Mouse (Mus musculus) kidney, adult 2 months (tissue): ENCODE results near the gene Kpnb1. TPM values are rescaled to one million over a fixed set of nuclear protein-coding genes. Genes with fewer than 3 reads are reported as not detected.
"Not testable (repeated sequence)": the region's sequence is repeated elsewhere in the genome, so short reads cannot be mapped to it uniquely, and the experiment has no call there.

Experiments
- DNase-seq: peaks from one replicate; pipeline ENCODE4 v3.0.0; 2021
- H3K27ac ChIP-seq: fragments of 200-500 bp; 2 replicates; pipeline ENCODE4 v1.5.1; 2012; ENCODE audit warnings: low read depth, low read length, control low read depth, inconsistent platforms; ENCODE audit not compliant: insufficient read depth
- H3K27me3 ChIP-seq: fragments of 200-500 bp; replicated peaks from 2 replicates; pipeline ENCODE4 v1.6.1; 2012; ENCODE audit warnings: mild to moderate bottlenecking, moderate library complexity, low read length, inconsistent platforms; ENCODE audit not compliant: control insufficient read depth, insufficient read depth
- H3K36me3 ChIP-seq: fragments of 200-500 bp; 2 replicates; pipeline ENCODE4 v1.6.1; 2012; ENCODE audit warnings: mild to moderate bottlenecking, moderate library complexity, low read length, inconsistent platforms; ENCODE audit not compliant: control insufficient read depth, insufficient read depth
- H3K4me1 ChIP-seq: fragments of 200-500 bp; 2 replicates; pipeline ENCODE4 v1.6.1; 2011; ENCODE audit warnings: low read length; ENCODE audit not compliant: control insufficient read depth, insufficient read depth
- H3K4me3 ChIP-seq: fragments of 200-500 bp; 2 replicates; pipeline ENCODE4 v1.5.1; 2011; ENCODE audit warnings: mild to moderate bottlenecking, low read depth, low read length, control low read depth; ENCODE audit not compliant: insufficient read depth
- CTCF ChIP-seq: fragments of 200-500 bp; conservative IDR thresholded peaks from 2 replicates; pipeline ENCODE4 v1.5.1; 2011; ENCODE audit warnings: low read depth, mild to moderate bottlenecking, control low read depth, low read length, moderate library complexity, mixed read lengths; ENCODE audit not compliant: insufficient read depth, insufficient read length
- POLR2A ChIP-seq: fragments of 200-500 bp; IDR thresholded peaks from one replicate; pipeline ENCODE4 v1.6.1; 2011; ENCODE audit warnings: low read depth, low read length, control low read depth
- WGBS: fragments of 180-500 bp; shearing (Covaris S2); methylation state at CpG from one replicate; pipeline ENCODE4 v1.1.7; 2018; 5-methylcytosine and 5-hydroxymethylcytosine counted together
- polyA plus RNA-seq: library from polyadenylated mRNA; depleted of rRNA; stranded (reverse); fragments of >200 nt; gene quantifications from 2 replicates; pipeline ENCODE4 v1.2.3, GENCODE M21; 2012

Kpnb1 gene
- polyA plus RNA-seq, 1 experiment = 25.6 TPM

- H3K4me3 ChIP-seq = no peak overlapping the region
- H3K27me3 ChIP-seq = no peaks in the 10 kb centered on the region
- no peak for TF ChIP-seq CTCF
- no peak for TF ChIP-seq POLR2A
- H3K27ac ChIP-seq = no peak overlapping the region
- WGBS = 48% methylated on average over 12 of the region's 12 CpGs
- DNase-seq = peak; percentile 66
- no peaks in the 10 kb centered on the region; the same call in 1 of the 2 replicates for H3K4me1 ChIP-seq
- no peaks in the 10 kb centered on the region for H3K36me3 ChIP-seq
These were observed 8.9 kb upstream of the Kpnb1 start for GRCm38 (mm10) chr11:97196541-97196940.

GRCm38 (mm10) chr11:97192621-97192951, 4.9 kb upstream of the Kpnb1 start:
- no peak overlapping the region for H3K27ac ChIP-seq
- H3K27me3 ChIP-seq = no peaks in the 10 kb centered on the region
- H3K4me1 ChIP-seq = no peaks in the 10 kb centered on the region; the same call in 1 of the 2 replicates
- H3K4me3 ChIP-seq = no peak overlapping the region
- no peaks in the 10 kb centered on the region for H3K36me3 ChIP-seq
- TF ChIP-seq CTCF (no peak), POLR2A (no peak)
- no peak for DNase-seq

GRCm38 (mm10) chr11:97191915-97192620, 4.4 kb upstream of the Kpnb1 start:
- no peaks in the 10 kb centered on the region; the same call in 1 of the 2 replicates for H3K4me1 ChIP-seq
- H3K36me3 ChIP-seq = no peaks in the 10 kb centered on the region
- H3K27me3 ChIP-seq = no peaks in the 10 kb centered on the region
- no peak for DNase-seq
- WGBS = 75% methylated on average over 6 of the region's 6 CpGs
- H3K27ac ChIP-seq = no peak overlapping the region
- TF ChIP-seq CTCF (no peak), POLR2A (no peak)
- no peak overlapping the region for H3K4me3 ChIP-seq

GRCm38 (mm10) chr11:97190992-97191391, 3.3 kb upstream of the Kpnb1 start:
- Histone ChIP-seq H3K4me1 (no peaks in the 10 kb centered on the region), H3K27me3 (no peaks in the 10 kb centered on the region), H3K36me3 (no peaks in the 10 kb centered on the region), H3K27ac (no peak overlapping the region), H3K4me3 (no peak overlapping the region)
- WGBS = 88% methylated on average over 6 of the region's 6 CpGs
- no peak for DNase-seq
- TF ChIP-seq POLR2A = no peak
- TF ChIP-seq CTCF = no peak

DNA sequence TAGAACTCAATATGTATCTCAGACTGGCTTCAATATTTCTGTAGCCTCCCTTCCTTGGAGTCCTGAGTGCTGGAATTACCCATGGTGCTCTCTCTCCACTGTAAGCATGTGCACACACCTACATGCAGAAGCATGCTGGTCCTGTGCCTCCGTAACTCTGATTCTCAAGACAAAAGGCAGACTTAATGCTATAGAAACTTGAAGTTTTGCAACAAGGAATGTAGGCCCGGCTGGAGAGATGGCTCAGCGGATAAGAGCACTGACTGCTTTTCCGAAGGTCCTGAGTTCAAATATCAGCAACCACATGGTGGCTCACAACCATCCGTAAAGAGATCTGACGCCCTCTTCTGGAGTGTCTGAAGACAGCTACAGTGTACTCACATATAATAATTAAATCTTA, 2.0 kb upstream of the Kpnb1 start:
- H3K36me3 ChIP-seq, H3K4me3 ChIP-seq, H3K4me1 ChIP-seq, DNase-seq, H3K27me3 ChIP-seq, H3K27ac ChIP-seq: not testable (repeated sequence)
- WGBS = 86% methylated on average over 6 of the region's 6 CpGs

GRCm38 (mm10) chr11:97189231-97189630, 1.6 kb upstream of the Kpnb1 start:
- 38% methylated on average over 3 of the region's 3 CpGs for WGBS
- no peak overlapping the region for H3K27ac ChIP-seq
- no peaks in the 10 kb centered on the region for H3K36me3 ChIP-seq
- no peak overlapping the region for H3K4me3 ChIP-seq
- no peak for DNase-seq
- no peaks in the 10 kb centered on the region for H3K27me3 ChIP-seq
- no peaks in the 10 kb centered on the region for H3K4me1 ChIP-seq
- TF ChIP-seq POLR2A (no peak), CTCF (no peak)

DNA sequence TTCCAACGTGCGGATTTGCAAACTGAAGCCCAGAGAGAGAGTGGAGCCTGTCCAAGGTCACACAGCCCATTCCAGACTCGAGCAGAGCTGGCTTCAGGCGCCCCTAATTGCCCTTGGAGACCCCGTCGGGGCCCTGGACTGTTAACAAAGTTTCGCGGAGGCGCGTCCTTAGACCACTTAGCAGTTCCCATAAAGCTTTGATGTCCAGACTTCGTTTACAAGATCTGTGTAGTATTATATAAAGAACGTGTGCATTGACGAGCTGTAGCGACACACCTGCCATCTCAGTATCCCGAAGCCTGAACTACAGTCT, 918 bp upstream of the Kpnb1 start:
- peak overlapping the region; percentile 51 for H3K4me3 ChIP-seq
- no peaks in the 10 kb centered on the region for H3K4me1 ChIP-seq
- no peaks in the 10 kb centered on the region for H3K27me3 ChIP-seq
- H3K27ac ChIP-seq = peak overlapping the region; percentile 82
- H3K36me3 ChIP-seq = no peaks in the 10 kb centered on the region
- TF ChIP-seq CTCF (no peak), POLR2A (no peak)
- under 1% methylated on average over 15 of the region's 15 CpGs for WGBS
- DNase-seq = no peak
